Mouse (Mus musculus): Measurements from ENCODE around the gene C730034F03Rik.

The C730034F03Rik gene

DNA sequence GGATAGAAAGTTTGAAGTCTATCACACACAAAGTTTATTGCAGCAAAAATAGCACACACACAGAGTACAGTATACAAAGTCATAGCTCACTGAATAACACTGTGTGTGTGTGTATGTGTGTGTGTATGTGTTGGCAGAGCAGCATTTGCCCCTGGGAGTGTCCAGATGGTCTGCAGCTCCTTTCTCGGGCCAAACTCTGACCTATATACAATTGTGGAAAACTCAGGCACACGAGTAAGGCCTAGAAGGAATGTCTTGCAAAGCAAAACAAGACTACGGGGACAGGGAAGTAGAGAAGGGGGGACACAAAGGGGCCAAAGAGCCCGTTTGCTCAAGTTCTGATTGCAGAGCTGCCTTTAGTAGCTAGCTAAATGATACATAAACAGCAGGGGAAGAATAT is 3.6 kb downstream of the C730034F03Rik start:
- DNase-seq = no peak

DNA sequence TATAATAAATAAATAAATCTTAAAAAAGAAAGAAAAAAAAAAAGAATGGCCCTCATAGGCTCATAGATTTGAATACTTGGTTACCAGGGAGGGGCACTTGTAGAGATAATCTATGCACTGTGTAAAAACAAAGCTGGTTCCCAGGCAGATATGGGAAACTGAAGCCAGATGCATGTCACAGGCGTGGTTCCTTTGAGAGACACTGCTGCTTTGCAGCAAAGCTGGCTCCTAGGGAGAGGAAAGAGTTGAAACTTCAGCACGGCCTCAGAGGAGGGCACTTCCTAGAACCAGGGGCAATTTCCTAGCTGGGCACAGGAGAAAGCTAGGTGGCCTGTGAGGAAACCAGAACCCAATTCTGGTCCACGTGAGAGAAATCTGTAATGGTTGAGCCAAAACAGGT is 4.7 kb downstream of the C730034F03Rik start:
- DNase-seq = no peak

DNA sequence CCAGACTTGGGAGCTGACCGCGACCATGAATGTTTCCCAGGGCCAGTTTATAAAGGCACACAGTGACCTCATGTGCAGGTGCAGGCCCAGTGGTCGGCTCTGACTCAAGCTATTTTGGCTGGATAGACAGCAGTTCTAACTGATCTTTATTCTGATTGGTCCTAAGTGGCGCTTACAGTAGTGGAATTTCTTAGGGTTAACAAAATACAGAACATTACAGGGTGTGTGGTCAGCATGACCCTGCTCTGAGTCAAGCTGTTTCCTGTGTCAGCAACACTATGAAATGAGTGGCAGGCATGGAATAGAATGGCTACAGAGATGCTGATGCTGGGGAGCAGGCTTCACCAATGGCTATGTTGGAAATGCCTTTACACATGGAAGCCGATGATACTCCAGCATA is 6.5 kb downstream of the C730034F03Rik start:
- no peak for DNase-seq

DNA sequence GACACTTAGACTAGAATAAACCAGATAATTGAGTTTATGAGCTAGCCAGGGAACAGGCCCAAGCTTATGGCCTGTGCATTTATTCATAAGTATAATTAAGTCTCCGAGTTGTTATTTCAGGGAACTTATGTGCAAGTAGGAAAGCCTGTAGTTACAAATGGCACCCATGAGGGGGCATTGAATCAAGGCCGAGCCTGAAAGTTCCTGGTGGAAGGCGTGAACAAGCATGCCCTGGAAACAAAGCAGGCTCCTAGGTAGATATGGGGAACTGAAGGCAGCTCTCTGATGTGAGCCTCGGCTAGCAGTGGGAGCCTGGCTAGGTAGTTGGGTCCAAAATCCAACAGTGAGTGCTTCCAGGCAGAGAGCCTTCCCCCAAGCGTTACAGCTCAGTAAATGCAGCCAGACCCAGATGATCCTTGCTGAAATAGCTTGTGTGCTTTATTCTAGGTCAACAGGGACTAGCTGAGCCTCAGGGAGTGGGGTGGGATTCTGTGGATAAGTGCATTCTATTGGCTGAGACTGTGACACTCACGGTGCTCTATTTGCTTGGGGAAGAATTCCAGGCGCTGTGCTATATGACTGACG is 13.2 kb downstream of the C730034F03Rik start:
- DNase-seq = no peak

DNA sequence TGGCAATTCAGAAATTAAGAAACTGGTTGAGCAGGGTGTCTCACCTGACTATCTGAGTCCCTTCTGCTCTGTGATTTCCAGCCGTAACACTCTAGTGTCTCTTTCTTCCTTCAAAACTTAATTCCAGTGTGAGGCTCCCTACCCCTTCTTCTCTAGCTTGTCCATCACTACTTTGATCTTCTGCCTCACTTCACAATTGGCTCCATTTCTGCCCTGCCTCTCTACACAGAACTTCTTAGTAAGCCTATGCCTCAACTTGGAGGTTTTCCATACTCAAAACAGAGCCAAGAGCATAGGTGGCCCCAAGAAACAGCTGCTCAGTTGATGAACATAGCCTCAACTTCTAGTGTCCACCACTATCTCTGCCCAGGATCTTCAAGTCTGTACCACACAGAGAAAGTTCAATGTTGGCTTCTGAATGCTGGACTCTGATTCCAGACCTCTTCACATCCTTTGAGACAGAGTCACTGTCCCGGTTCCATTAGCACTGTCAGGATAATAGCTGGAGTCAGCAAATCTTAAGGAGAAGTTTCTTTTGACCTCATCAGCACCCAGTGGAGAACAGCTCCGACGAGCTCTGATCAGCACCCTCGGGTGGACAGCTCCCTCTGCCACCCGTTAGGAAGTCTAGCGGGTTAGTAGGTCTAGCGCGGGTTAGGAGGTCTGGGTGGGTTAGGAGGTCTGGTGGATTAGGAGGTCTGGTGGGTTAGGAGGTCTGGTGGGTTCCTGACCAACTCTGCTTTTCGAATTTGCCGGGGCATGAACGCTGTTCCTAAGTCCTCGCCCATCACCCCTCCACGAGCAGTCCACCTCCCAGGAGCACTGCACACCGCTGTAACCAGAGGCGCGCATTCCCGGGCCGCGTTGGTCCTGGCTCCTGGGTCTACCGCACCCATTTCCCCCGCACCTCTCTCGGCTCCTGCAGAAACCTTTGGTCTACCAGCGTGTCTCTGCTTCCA is 23.8 kb downstream of the C730034F03Rik start:
- DNase-seq = no peak

DNA sequence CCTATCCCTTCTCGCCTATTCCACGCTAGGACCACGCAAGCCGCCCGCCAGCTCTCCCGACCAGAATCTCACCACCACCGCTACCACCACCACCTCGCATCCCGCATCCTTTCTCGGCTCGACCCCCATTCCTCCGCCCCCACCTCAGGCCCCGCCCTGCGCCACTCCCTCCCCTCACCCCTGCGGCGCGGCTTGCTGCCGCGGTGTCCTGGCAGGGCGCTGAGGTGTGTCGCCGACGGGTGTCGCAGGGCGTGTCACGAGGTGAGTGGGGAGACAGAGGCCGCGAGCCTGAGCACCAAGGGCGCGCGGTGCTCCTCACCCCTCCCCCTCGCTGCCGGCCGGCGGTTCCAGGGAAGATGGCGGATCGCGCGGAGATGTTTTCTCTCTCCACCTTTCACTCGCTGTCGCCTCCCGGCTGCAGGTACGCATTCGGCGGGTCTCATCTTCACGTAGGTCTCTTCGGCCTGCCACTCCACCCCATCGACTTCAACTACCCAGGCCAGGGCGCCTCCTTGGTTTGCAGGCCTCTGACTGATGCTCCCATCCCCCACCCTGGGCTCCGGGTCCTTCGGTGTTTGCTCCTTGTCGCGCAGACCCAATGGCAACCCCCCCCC is 24.6 kb downstream of the C730034F03Rik start, which contains the start of gene Mapk8ip2:
Mapk8ip2 (plus strand) TSS at position 49 of the 614 bp plus-strand sequence.
- DNase-seq = no peak

DNA sequence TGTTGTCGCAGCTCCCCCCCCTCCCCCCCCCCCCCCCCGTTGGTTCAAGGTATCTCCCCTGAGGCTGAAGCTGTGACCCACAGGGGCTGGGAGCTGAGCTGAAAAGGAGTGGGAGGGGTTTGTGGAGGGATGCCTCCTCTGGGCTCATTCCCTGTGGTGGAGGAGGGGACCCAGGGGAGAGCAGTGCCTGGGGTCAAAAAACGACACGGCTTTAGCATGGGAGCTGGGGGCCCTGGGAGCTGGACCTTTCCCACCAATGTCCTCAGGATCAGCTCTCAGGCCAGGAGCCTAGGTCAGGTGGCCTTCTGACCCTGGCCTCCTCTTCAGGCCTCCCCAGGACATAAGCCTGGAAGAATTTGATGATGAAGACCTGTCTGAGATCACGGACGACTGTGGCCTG is 25.5 kb downstream of the C730034F03Rik start:
- DNase-seq = no peak

DNA sequence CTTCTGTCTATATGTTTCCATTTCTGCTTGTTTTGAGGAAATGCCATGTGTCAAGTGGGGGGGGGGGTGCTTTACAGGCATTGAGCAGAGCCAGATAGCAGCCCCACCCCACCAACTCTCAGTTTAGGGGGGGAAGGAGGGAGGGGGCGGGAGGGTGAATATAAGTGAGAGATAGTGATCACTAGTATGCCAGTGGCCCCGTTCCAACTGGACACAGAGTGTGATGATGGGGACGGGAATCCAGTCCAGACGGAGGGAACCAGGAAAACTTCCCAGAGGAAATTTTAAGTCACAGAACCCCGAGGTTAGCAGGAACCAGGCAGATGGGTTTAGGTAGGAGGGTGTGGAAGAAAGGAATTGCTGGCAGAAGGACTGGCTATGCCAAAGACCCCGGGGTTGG is 26.3 kb downstream of the C730034F03Rik start:
- no peak for DNase-seq

DNA sequence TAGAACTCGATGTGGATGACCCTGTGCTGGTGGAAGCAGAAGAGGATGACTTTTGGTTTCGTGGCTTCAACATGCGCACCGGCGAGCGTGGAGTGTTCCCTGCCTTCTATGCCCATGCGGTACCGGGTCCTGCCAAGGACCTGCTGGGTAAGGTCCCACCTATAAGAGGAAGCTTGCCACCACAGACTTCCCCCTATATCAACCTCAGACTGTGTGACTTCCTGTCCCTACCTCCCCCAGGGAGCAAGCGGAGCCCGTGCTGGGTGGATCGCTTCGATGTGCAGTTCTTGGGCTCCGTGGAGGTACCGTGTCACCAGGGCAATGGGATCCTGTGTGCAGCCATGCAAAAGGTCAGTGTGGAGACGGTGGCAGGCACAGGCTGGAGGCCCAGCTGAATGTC is 29.6 kb downstream of the C730034F03Rik start:
- no peak for DNase-seq

DNA sequence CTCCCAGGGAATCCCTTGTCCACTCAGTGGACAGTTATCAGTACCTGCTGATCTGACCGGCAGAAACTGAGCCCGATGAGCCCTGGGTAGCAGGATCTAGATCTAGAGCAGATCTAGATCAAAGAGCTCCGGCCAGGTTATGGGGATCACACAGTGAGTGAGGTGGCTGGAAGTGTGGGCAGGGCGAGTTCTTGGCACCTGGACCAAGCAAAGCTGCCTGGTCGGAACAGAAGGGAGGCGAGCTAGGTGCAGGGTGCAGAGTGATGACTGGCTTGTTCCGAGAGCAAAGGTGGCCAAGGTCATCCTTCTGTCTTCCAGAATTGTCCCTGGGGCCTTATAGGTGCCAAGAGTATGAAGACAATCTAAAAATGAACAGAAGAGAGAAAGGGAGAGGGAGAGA is 30.4 kb downstream of the C730034F03Rik start:
- DNase-seq = peak; percentile 1

DNA sequence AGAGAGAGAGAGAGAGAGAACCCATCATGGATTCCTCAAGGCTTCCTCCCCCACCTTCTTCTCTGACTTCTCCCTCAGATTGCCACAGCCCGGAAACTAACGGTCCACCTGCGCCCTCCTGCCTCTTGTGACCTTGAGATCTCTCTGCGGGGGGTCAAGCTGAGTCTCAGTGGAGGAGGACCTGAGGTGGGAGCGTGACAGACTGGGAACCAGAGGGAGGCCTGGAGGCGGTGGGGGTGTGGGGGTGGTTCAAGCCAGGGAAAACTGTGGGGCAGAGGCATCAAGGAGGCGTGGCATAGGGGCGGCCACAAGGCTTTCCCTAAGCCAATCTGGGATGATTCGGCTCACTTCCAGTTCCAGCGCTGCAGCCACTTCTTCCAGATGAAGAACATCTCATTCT is 30.9 kb downstream of the C730034F03Rik start:
- peak; percentile 4 for DNase-seq

DNA sequence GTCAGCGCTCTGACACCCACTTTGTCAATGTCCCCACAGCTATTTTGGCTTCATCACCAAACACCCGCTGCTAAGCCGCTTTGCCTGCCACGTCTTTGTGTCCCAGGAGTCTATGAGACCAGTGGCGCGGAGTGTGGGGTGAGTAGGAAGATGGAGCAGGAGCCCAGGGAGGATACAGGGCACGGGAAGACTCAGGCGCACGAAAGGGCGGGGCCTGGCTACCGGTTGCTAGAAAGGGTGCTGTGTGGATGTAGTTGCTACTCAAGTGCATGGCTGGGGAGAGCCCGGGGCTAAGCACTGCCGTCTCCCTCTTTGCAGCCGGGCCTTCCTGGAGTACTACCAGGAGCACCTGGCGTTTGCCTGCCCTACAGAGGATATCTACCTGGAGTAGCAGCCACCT is 31.9 kb downstream of the C730034F03Rik start:
- peak; percentile 1 for DNase-seq

DNA sequence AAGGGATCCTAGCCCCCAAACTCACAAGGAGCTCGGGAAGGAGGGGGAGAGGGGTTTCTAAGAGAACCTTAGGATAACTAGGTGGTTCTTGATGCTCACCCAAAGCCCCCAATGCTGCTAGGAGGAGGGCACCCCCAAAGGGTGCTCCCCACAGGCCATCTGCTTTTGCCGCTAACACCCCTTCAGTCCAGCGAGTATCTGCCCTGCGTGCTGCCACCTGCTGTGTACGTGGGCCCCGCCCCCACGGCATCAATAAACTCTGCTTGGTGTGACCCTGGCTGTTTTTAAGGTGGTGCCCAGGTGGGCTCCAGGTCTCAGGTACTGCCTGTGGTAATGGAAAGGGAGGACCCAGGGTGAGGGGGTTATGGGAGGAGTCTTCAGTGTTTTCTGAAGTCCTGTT is 32.8 kb downstream of the C730034F03Rik start:
- no peak for DNase-seq

DNA sequence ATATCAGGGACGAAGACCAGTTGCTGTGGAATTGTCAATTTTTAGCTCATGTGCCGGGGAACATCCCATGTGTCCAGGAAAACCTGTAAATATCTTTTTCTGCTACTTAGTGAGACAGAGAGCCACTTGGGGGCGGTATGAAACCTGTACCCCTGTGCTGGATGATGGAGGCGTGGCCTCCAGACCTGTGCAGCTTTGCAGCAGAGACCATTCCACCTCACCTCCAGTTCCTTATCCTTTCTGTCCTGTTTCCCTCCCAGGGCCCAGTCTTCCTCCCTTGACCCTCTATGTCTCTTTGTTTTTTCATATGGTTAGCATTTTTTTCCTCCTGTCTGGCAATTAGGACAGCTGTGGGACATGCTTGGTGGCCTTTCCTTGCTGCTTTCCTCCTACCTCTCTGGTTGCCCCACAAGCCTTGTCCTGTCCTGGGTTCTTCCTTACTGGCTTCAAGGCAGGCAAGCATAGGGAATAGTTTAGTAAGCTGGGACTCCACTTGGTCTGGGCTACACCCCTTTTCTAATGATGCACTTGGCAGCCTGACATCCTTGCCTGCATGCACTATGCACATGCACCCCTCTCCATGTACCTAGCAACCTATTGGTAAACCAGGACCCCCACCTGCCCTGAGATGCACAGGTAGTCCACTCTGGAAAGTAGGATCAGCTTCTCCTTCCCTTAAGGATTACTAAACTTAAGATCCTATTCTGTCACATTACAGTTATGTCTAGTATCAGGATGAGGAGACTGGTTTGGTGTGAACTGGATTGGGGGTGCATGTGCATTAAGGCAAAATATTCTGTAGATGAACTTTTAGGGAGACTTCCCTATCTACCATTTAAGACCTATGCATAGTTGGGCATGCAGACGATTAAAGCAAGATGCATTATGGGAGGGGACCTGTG is 34.2 kb downstream of the C730034F03Rik start:
- DNase-seq = no peak

DNA sequence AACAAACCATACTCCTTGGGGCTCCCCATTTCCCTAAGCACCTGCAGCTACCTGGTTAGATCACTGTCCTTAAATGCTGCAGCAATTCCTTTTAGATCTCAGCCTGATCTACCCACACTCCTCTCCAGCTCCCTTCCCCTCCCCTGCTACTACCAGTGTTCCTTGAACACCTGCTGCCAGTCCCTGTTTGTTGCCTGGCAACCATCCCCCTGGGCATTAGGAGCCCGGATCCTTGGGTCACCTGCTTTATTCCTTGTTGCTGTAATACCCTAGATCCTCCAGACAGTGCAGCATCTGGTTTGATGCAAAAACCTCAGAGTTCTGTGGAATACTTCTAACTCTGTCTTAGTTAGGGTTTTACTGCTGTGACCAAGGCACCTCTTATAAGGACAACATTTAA is 35.7 kb downstream of the C730034F03Rik start:
- DNase-seq = no peak

DNA sequence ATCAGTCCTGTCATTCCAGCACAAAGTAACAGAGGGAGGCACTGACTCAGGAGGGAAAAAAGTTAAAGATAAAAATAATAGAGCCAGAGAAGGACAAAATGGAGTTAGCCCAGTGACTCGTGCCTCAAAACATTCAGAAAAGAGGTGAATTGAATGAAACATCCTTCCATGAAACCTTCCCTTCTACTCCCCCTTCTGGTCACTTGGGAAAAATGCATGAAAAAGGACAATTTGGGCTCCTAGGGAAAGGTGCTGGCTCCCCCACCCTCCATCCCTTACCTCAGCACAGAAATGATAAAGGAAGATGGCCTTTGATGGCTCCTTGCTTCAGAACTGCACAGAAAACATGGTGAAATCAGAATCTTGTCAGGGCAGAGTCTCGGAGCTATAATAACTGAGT is 39.2 kb downstream of the C730034F03Rik start:
- no peak for DNase-seq

DNA sequence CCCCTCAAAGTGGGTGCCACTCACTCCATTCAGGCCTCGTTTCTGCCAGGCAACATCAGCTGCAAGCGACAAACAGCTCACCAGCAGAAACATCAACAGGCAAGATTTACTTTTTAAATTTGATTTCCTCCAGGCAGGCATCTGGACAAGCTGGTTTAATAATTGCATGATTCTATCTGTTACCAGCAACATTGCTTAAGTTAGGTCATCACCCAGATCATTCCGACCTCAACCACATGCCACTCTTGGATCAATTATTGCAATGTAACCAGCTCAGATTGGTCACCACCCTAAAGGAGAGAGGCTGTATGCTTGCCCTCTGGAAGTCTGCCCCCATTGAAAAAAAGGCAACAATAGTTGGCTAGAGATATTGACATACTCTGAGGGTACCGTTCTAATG is 42.1 kb downstream of the C730034F03Rik start:
- no peak for DNase-seq

DNA sequence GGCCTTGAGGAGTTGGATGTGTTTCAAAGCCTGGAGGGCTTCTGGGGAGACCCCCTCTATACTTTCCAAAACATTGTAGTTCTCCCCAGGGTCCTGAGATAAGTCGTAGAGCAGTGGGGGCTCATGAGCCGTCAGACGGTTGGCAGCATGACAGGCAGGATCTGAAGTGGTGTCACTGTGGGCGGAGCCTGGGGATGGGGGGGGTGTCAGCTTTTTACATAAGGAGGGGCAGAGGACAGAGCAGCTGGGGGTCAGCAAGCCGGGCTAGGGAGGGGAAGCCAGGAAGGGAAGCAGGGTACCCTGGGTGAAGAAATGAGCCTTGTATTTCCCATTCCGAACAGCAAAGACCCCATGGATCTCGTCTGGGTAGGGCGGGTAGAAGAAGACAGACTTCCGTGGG is 44.0 kb downstream of the C730034F03Rik start:
- DNase-seq = no peak

DNA sequence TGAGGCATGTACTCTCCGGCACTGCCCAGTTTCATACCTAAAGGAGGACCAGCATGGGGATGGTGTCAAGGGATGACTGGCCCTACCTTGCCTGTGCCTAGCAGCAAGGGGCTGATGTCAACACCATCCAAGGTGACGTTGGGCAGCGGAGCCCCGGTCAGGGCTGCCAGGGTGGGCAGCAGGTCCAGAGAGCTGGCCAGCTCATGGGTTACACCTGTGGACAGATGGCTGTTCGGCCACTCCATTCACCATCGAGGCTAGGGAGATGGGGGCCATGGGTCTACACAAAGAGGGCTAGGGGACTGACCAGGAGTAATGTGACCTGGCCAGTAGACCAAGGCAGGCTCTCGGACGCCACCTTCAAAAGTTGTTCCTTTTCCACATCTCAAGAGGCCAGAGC is 44.5 kb downstream of the C730034F03Rik start:
- no peak for DNase-seq

DNA sequence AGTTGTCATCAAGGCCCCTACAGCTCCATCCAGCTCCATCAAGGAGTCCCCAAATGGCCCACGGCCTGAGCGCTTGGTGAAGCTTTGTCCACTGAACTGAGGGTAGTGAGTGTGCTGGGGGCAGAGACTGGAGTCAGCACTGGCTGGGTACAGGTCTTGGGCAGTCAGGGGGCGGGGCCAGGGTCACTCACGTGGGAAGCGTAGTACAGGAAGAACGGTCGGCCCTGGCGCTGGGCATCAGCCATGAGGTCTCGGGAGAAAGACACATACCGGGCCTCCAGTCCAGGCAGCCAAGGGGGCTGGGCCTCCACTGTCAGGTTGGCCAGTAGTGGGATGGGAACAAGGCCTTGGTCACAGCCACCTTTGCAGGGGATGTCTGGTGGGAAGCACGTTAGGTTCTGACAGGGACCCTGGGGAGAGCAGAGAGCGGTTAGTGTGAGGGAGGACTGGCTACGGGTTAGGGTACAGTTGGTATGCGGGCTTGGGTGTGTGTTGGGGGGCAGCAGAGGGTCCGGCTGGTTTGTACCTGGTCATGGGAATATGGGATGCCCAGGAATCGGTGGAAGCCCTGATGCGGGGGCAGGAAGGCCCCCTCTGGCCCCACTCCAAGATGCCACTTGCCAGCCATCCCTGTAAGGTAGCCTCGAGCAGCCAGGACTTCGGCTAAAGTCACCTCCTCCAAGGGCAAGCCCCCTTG is 45.4 kb downstream of the C730034F03Rik start:
- DNase-seq = no peak

DNA sequence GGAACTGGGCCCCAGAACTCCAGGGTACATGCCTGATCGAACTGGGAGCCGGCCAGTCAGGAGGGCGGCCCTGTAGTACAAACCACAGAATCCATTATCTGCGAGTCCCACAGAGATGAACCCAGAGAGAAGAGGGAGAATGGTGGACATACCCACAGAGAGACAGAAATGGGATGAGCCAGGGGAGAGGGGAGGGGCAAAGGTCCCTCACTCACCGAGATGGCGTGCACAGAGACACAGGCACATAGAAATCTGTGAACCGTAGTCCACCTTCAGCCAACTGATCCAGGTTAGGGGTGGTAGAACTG is 45.9 kb downstream of the C730034F03Rik start:
- no peak for DNase-seq

Measured in layer of hippocampus, adult 9-11 months (tissue).